Mouse (Mus musculus): ENCODE results near the gene Pcif1. TPM values are rescaled to one million over a fixed set of nuclear protein-coding genes. Genes with fewer than 3 reads are reported as not detected.

The Pcif1 gene
- total RNA-seq, 2 experiments from 2014 or later = 40.6 to 46.1 TPM

DNA sequence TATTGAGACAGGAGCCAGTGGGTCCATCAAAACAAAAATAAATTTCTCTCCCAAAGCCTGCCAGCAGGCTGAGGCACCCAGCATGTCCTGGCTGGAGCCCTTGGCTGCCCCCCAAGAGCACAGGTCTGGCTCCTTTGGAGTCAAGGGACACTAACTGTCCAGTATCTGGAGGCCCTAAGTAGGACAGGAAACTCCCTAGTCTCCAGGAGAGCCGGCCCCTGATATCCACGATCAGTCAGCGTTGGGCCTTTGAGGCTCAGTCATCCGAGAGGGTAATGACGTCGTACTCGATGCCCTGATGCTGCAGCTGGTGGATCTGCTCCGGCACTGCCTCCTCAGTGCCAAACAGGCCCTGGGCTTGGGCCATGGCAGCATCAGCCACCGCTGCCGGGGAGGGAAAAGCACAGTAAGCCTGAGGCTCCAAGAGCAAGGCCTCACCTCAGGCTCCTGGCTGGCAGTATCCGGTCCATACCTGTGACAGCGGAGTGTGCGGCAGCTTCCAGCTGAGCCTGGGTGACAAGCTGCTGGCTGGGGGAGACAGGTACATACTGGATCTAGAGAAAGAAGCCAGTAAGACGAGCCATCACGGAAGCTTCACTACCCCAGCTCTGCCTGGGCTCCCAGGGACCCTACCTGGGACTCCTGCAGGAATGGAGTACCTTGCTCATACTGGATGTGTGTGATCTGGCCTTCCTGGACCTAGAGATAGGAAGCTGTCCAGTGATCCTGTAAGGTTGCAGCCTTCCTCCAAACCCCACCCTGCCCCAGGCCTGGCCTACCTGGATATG lies 13.0 kb downstream of the Pcif1 start:
- DNase-seq (ENCODE audit: low spot score in 2 of 2) = peak in 1 of 2 experiments; percentile 10

DNA sequence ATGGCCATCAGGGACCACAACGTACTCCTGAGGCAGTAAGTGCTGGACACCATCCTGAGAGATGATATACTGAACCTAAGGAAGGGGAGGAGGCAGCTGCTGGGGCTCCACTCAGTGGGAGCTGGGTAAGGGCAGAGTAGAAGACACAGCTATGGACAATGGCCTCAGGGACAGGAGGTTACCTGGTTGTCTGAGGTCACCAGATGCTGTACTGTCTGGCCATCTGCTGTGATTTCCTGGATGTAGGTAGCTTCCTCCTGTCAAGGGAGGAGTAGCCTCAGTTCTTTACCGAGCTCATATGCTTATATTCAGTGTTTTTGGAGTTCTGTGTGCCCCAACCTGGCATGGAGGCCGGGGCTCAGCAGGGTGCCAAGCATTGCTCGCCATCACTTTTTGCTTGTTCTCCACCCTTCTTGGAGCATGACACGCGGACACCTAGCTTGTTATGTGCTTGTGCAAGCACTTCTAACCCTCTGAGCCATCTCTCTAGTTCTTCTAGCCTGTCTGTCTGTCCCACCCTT lies 13.7 kb downstream of the Pcif1 start:
- DNase-seq (ENCODE audit: low spot score in 2 of 2) = peak in 1 of 2 experiments; percentile 2

DNA sequence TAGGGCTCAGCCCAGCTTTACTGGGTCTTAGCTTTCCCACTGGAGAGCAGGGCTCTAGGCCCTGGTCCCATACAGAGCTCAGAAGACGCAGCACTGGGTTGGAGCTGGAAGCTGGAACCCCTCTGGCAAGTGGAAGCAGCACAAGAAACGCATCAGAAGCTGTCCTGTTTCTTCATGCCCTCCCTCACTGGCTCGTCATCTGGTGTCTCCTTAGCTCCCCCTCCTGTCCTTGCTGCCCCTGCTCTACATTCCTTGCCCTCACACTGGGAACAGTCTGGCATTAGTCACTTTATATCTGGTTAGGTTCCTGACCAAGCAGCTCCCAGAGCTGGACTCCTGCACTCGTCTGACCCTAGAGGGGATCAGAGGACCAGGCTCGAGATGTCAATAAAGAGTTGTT lies 14.9 kb downstream of the Pcif1 start:
- no peak for DNase-seq (ENCODE audit: low spot score in 2 of 2)

DNA sequence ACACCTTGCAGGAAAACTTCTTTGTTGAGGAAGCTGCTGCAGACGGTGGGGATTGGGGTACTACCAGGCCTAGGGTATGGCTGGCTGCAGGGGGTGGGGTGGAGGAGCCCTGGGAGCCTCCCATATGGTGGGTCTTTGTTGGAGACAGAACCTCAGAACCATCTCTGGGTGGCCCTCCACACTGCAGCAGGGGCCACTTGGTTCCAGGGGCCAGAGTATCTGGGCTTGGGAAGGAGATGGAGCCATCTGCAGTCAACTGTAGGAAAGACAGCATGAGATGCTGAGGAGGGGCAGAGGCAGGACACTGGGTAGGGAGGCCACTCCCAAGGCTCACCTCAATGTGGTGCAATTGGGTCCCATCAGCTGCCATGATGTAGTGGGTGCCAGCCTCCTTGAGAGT lies 15.5 kb downstream of the Pcif1 start:
- no peak for DNase-seq (ENCODE audit: low spot score in 2 of 2)

DNA sequence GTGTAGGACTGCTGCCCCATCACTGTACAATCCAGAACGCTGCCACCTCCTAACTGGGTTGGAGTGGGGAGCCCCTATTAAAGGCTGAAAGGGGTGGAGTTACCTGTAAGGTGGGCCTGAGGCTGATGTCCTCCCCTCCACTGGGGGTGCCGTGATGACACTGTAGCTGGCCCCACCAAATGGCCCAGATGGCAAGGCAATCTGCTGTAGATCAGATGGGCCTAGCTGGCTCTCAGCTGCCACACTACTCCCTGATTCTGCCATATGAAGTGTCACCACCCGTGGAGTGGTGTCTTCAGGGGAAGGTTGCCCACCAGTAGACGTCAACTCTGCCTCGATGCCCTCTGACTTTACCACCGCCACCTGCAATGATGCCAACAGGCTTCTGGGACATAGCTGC lies 16.8 kb downstream of the Pcif1 start:
- no peak for DNase-seq (ENCODE audit: low spot score in 2 of 2)

DNA sequence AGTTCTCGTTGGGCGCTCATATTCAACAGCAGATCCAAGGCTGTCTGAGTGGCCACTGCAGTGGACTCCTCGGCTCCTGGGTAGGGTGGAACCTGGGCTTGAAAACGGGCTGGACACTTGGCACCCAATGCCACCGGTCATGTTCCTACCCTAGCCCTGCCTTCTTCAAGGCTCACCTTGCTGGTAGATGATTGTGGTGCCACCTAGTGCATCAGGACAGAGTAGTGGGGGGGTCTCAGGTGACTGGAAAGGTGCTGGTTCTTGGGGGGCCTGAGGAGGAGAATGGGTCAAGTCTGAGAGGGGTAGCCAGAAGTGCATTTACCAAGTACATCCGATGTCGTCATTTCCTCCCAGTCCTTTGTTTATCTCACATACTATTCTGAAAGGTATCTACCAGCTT lies 18.9 kb downstream of the Pcif1 start:
- no peak for DNase-seq (ENCODE audit: low spot score in 2 of 2)

DNA sequence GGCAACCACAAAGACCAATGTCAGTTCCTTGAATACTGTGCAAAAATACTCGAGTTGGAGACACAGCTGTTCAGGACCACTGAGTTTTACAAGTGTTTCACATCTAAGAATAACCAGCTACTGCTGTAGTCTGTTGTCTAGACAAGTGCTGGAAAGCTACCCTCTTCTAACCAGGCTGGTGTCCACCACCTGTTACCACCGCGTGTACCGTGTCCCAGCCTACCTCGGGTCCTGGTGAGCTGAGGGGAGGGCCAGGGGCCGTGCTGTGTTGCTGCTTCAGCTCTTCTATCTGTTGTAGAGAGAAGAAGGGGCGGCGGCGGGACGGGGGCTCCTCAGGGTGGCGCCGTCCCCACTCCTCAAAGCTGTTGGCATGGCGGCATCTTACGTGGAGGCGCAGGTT lies 19.9 kb downstream of the Pcif1 start:
- DNase-seq (ENCODE audit: low spot score in 2 of 2) = no peak

DNA sequence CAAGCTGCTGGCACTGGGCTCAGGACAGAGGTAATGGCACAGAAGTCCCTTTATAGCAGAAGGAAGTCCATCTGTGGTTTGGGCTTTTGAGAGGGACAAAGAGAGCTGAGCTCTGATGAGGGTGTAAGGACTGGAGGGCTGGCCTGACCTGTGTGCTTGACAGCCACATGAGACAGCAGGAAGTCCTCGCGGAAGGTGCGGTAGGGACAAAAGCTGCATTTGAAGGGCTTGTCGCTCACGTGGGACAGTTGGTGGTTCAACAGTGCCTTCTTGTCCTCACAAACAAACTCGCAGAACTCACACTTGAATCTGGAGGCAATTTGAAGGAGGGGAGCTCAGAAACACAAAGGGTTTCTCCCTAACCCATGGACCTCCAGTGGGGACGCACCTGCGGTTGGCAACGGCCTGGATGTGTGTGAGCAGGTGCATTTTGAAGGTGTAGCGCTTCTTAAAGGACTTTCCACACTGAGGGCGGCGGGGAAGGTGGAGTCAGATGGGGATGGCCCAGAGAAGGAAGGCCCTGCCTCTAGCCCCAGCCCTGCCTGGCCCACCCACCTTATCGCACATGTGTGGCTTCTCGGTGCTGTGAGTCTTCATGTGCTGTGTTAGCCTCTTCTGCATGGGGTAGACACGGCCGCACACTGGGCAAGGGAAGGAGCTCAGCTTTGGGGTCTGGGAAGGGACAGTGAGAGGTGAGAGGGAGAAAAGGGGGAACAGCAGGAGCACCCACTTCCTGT lies 20.8 kb downstream of the Pcif1 start:
- no peak for DNase-seq (ENCODE audit: low spot score in 2 of 2)

DNA sequence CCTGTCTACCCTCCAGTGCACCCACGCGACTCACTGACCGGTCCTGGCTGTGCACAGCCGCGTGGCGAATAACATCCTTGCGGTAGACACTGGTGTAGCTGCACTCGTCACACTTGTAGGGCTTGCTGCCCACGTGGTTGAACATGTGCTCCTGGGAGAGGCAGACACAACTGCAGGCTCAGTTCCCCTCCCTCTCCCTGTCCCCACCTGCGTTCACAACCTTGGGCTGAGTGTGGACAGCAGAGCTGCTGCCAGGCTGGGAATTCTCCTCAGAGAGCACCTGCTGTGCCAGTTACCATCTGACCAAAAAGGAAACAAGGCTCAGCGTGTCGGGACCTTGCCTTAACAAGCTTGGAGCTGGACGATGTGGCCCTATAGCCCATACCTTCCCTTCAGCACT lies 22.3 kb downstream of the Pcif1 start:
- DNase-seq (ENCODE audit: low spot score in 2 of 2) = no peak

DNA sequence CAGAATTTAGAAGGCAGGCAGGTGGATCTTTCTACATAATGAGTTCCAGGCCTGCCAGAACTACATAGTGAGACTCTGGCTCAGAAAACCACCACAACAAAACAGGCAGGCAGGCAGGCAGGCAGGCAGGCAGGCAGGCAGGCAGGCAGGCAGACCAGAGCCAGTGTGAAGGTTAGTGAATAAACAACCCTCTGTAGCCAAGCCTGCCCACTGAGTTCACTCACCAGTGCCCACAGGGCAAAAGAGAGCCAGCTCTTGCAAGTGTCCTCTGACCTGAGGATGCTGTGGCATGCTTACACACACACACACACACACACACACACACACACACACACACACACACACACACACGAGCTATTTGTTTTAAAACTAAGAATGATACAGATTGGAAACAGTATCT lies 24.4 kb downstream of the Pcif1 start:
- DNase-seq (ENCODE audit: low spot score in 2 of 2) = no peak

DNA sequence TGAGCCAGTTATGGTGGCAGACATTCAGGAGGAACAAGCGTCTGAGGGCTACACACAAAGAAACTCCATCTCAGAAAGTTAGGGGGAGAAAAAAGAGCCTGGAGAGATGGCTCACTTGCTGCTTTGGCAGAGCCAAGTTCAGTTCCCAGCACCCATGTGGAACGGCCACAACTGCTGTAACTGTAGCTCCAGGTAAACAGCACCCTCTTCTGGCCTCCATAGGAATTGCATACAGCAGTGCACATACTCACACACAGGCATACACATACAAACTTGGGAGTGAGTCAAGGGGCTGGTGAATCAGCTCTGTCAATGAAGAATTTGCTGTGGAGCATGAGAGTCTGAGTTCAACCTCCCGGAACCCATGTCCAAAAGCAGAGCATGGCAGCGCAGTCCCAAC lies 27.0 kb downstream of the Pcif1 start:
- DNase-seq (ENCODE audit: low spot score in 2 of 2) = no peak

DNA sequence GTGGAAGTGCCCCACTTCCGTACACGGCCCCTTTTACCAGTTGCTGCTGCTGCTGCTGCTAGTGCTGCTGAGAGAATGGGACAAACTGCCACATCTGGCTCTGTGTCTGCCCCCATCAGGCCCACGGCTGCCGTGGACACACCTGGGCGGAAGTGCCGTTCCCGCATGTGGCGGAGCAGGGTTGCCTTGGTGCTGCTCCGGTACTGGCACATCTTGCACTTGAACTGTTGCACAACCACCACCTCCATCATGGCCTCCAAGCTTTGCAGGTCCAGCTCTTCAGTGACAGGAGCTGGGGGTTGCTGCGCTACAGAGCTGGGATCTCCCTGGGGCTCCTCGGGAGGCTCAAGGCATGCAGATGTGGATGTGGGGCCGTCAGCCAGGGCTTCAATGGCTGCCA lies 28.4 kb downstream of the Pcif1 start:
- no peak for DNase-seq (ENCODE audit: low spot score in 2 of 2)

DNA sequence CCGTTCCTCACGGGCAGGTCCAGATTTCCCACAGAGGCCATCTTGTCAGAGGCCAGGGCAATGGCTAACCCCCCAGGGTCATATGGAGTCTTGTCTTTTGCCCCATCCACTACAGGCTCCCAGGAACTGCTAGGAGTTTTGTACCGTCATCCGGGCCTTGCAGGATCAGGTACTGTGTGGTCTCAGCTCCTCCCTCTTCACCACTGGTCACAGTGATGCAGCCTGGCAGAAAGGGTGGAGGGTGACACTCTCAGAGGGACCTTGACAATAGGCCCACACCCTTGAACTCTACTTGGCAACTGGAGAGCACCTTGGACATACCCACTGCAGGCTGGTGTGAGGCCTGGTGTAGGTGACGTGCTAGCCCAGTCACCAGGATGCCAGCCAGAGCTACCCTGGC lies 28.9 kb downstream of the Pcif1 start:
- DNase-seq (ENCODE audit: low spot score in 2 of 2) = no peak

DNA sequence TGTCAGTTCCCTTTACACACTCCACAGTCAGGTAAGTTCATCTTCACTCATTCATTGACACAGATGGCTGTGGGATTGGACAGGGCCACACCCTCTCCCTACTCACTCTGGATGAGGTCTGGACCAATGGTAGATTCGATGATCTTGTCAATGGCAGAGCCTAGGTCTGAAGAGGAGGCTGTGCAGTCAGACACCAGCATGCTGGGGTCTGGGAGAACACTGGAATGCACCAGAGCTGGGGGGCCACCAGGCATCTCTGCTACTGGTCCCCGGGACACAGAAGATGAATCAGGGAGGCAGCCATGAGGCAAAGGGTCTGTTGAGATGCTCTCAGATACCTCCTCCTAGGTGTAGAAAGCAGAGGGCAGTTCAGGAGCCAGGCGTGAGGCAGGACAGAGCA lies 30.0 kb downstream of the Pcif1 start:
- DNase-seq (ENCODE audit: low spot score in 2 of 2) = no peak

DNA sequence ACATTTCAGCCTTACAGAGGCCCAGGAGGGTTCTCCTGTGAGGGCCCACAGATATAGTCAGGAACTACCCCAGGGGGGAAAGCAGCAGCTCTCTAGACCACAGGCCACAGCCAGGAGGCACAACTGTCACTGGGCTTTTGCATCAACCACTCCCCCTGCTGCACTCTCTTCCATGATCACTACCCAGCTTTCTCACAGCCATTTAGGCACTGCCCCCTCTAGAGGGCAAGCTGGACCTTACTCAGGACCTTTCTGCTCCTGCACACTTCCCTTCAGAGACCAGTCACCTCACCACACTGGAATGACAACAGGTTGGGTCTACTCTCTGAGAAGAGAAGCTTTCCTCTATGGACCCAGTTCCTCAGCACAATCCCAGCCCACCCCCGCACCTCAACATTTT lies 30.4 kb downstream of the Pcif1 start:
- no peak for DNase-seq (ENCODE audit: low spot score in 2 of 2)

DNA sequence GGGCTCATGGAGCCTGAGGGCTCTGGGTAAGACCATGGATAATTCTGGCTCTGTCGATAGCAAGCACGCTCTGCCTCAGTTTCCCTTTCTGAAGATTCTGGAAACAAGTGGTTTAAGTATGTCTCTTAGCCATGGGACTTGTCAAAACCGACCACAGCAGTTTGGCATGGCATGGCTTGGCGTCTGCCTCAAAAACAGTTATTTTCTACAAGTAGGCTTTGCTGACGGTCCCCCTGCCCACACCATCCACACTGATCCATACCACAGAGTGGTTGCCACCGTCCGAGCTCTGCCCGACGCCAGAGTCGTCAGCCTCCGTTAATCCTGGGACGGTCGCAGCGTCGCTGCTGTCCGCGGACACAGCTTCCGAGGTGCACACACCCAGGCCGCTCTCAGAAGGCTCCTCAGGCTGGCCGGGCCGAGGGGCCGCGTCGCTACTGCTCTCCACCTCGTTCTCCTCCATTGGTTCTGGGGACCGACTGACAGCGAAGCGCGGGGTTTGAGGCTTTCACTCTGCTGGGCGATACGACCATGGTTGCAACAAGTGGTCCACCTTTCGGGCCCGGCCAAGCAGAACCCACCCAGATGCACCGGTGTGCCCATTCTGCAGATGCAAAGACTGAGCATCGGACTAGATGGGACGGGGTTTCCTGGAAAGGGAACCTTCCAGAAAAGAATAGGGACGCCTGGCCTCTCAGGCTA lies 31.4 kb downstream of the Pcif1 start:
- peak in 1 of 2 experiments; percentile 41 for DNase-seq (ENCODE audit: low spot score in 2 of 2)

DNA sequence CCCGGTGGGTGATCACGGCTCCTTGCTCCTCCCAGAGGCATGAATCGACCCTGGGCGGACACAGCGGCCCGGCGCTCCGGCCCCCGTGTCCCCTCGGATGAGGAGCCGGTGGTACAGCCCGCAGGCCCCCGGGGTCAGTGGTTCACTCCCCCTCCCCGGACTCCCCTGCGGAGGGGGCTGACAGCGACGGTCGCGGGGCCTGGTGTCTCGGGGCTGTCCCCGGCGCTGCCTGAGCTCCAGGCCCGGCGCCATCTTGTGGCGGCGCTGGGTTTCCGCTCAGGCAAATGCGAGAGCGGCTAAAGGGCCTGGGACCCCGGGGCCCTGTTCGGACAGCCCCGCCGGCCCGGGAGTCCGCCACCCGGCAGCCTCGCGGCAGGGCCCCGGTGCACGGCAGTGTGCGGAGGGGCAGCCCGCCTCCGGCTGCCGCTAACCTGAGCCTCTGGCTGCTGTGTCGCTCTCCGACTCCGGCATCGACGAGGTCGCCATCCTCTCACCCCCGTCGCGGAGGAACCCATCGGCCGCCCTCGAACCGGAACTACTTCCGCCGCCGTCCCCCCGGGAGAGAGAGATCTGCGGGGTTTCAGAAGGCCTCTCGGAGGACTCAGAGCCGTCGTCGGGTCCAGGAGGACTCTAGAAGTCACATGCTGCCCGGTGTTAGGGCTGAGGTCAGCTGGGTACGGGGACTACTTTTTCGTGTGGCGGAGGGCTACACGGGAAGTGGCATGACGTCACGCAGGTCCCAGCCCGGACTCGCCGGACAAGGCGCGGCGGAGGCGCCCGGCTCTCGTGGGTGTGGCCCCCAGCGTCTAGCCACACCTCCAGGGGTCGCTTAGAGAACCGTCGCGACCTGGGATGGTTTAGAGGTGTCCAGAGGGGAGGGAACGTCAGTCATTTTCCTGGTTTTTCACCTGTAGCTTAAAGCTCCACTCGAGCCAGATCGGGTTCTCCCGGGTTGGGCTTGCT lies 32.3 kb downstream of the Pcif1 start, which contains the start of gene Zfp335:
Zfp335 (minus strand) TSS at position 672 of the 963 bp plus-strand sequence.
- peak; percentile 85 to 93 for DNase-seq (ENCODE audit: low spot score in 2 of 2)

DNA sequence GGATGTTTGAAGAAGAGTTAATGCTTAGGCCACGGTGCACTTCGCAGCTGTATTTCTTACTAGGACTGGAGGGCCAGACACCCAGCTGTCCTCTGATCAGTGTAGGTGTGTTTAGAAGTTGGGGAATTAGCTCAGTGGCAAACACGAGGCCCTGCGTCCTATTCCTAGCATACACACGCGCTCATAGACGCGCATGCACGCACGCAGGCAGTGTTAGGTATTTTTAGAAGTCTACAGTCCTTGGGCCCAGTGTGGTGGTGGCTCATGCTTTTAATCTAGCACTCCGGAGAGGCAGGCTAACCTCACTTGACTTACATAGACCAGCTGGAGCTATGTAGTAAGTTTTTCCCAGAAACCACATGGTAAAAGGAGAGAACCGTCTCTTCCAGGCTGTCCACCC lies 33.0 kb downstream of the Pcif1 start:
- peak; percentile 37 to 56 for DNase-seq (ENCODE audit: low spot score in 2 of 2)

DNA sequence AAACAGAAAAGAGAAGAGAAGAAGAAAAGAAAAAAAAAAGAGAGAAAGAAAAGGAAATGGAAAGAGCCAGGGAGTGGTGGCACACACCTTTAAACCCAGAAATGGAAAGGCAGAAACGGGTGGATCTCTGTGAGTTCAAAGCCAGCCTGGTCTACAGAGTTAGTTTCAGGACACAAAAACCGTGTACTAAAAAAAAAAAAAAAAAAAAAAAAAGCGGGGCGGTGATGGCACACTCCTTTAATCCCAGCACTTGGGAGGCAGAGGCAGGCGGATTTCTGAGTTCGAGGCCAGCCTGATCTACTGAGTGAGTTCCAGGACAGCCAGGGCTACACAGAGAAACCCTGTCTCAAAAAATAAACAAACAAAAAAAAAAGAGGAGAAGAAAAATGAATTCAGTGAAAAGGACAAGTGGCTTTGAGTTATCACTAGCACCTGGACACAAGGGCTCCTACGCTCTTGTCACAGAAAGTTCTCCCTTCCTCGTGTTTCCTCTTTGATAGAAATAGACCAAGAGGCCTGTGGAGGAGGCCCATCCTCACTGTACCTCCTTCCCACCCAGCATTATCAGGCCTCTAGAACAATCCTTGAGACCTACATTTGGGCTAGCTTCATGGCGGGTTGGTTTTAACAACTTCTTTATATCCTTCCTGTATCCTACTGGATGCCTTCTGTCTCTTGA lies 33.8 kb downstream of the Pcif1 start:
- no peak for DNase-seq (ENCODE audit: low spot score in 2 of 2)

DNA sequence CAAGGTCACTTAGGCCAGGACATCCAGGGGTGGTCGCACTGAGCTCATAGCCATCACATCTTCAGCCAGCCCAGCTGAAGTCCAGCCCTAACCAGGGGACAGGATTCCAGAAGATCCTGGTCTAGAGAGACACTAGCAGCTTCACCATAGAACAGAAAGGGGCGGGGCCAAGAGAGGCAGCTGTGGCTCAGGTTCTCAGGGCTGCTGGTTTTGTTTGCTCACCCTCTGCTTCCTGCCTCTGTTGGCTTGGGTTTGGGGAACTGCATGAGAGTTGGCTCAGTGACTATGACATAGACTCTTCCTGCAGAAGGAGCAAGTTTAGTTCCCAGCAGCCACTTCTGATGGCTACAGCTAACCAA lies 34.3 kb downstream of the Pcif1 start:
- DNase-seq (ENCODE audit: low spot score in 2 of 2) = no peak

Measured in left cerebral cortex, adult 18-20 months (tissue).